Mouse (Mus musculus) sigmoid colon, adult 10 weeks (tissue): ENCODE data around the gene Iars2. TPM values are rescaled to one million over a fixed set of nuclear protein-coding genes. Genes with fewer than 3 reads are reported as not detected.

Source experiments
- polyA plus RNA-seq: library from polyadenylated mRNA; stranded (reverse); fragments of 350-450 nt; fragmentation: Illumina TruSeq; extraction: RNeasy Lipid Tissue Mini Kit (QIAGEN cat#74804); gene quantifications from one replicate; pipeline ENCODE4 v1.2.3, GENCODE M21; 2014; ENCODE audit warnings: low read depth, low replicate concordance

The Iars2 gene
- 36.4 TPM for polyA plus RNA-seq

DNA sequence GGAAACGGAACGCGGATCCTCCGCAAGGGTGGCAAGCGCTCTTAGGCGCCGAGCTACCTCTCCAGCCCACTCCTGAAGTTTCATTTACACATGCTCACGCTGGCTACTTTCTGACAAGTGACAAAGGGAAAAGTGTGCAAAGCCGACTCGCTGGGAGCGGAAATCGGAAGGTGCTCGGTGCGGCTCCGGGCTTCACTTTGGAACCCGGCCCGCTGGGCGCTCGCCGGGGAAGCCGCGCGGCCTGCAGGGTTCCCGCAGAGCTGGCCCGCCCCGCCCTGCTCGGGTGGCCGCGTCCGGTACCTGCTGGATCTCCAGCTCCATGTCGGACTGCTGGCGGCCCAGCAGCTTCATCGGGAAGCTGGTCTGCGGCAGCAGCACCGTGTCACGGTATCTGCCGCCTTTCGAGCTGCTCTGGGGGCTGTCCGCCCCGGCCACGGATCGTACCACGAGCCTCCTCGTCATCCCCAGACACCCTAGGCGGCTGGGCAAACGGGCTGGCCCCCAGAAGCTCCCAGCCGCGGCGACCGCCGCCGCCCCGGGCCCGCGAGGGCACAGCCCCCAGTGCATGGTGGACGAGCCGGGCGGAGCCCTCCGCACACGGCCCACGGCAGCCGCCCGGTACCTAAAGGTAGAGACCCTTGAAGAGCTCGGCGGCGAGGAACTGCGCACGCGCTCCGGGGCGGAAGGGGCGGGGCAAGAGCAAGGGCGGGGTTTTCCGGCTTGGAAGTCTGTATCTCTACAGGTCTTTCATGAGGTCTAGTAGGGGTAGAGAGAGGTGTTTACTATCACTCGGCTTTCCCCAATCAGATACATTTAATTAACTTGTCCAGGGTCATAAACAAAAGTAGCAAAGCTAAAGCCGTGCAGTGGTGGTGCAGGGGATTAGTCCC, at the start of gene Iars2:
Iars2 (minus strand) TSS at position 676 of the 890 bp plus-strand sequence.

DNA sequence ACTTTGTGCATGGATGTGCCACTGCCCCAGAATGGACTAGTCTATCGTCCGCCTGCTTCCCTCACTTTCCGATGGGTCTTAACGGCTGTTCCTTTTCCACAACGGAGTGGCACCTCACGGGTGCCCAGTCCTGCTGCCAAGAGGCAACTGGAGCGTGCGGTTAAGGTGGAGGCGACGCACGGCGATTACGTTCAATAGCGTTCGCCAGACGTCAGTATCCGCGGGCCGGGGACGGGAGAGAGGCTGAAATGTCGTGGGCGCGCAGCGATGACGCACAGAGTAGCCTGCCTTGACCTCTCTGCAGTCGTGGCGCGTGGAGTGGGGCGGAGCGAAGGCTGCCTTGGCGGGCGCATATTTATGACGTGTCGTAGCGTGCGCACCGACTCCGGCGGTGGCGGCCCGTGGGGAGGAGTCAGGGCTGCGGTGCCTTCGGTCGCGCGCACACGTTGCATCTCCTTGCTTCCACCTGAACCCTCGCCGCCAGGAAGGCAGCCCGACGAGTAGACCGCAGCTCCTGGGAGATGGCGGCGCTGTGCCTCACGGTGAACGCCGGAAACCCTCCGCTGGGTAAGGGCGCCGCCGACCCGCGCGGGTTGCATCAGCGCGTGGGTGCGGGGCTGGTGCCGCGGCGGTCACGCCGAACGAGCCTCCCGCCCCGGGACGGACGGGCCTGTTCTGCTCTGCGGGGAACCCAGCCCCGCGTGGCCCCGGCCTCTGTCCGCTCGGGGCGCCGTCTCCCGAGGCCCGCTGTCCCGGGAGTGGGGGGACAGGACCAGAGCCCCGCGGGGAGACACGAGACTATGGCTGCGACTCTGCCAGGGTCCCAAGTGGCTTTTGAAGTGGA, 33.7 kb upstream of the Iars2 start, which contains the start of gene Eprs:
Eprs (plus strand) TSS at position 368 of the 844 bp plus-strand sequence.

DNA sequence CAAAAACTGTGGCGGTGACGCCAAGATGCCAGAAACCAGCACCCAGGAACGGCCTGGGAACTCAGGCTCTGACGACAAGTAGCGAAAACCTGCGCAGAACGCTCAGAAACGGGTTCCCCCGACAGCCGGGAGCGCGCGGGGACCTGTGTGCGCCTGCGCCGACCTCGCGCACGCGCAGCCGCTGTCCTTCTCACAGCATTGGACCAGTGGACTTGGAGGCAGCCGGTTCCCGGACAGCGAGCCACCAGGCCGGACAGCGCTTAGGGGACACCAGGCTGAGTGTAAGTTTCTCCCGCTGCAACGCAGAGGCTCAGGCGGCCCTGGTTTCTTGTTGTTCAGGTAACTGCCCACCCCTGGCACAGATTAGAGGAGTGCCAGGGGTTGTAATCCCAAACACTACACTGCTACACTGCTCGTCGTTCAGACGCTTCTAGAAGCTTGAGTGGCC, 2.8 kb upstream of the Iars2 start, which contains the start of gene Bpnt1:
Bpnt1 (plus strand) TSS at position 167 of the 448 bp plus-strand sequence.

Other genes starting within 250 kb of the Iars2 start
- 26.3 TPM for gene Rab3gap2, start 125.3 kb downstream of the Iars2 start, polyA plus RNA-seq
- 135 TPM for gene Bpnt1, start 2.8 kb upstream of the Iars2 start, polyA plus RNA-seq
- 63.7 TPM for gene Eprs, start 33.6 kb upstream of the Iars2 start, polyA plus RNA-seq
- 28.5 TPM for gene Slc30a10, start 125.5 kb upstream of the Iars2 start, polyA plus RNA-seq